Mouse (Mus musculus) megakaryocyte, embryonic 14.5 days (primary cell): ENCODE results near the gene Mss51. TPM values are rescaled to one million over a fixed set of nuclear protein-coding genes. Genes with fewer than 3 reads are reported as not detected.

ENCODE experiments used
- H3K27me3 ChIP-seq: replicated peaks from 2 replicates; pipeline ENCODE3; 2012; ENCODE audit warnings: inconsistent platforms
- H3K36me3 ChIP-seq: replicated peaks from 2 replicates; pipeline ENCODE3; 2012; ENCODE audit warnings: low read length, inconsistent platforms, mixed read lengths
- H3K4me1 ChIP-seq: 2 replicates; pipeline ENCODE4 v1.6.1; 2012; ENCODE audit warnings: inconsistent platforms
- H3K4me3 ChIP-seq: replicated peaks from 2 replicates; pipeline ENCODE3; 2012; ENCODE audit warnings: moderate library complexity, mild to moderate bottlenecking, inconsistent platforms
- H3K9me3 ChIP-seq: 2 replicates; pipeline ENCODE4 v1.6.1; 2012; ENCODE audit warnings: inconsistent platforms
- FLI1 ChIP-seq: IDR thresholded peaks from 2 replicates; pipeline ENCODE4 v1.6.1; 2012; ENCODE audit warnings: low read length, inconsistent platforms, mixed read lengths
- GATA1 ChIP-seq: IDR thresholded peaks from 3 replicates; pipeline ENCODE4 v1.6.1; 2012; ENCODE audit warnings: mixed read lengths, low read length, inconsistent platforms, borderline replicate concordance
- polyA plus RNA-seq: library from polyadenylated mRNA; stranded (reverse); fragments of >175 nt; gene quantifications from 2 replicates; pipeline ENCODE4 v1.2.3, GENCODE M21; 2012; ENCODE audit warnings: low replicate concordance; ENCODE audit not compliant: insufficient read depth

The Mss51 gene
- polyA plus RNA-seq, 1 experiment, result not detected

DNA sequence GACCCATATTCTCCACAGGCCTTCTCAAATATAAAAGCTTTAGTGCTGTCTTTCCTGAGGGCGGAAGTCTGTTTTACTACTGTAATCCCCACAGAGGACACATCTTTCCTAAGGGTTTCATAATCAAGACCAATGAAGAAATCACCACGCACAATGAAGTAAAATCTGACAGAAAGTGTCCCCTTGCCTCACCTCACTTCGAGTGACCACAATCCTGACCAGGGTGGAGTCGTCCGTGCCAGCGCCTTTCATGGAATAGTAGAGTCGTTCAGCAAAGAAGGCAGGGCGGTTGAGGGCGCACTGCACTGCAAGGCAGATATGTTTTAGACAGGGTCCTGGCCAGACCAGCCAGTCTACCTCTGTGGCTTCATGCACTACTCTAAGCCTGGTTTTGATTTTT, 38.3 kb downstream of the Mss51 start:
- H3K36me3 ChIP-seq, result peaks cover 95% of the 10 kb centered on the region
- TF ChIP-seq GATA1 (no peak), FLI1 (no peak)

DNA sequence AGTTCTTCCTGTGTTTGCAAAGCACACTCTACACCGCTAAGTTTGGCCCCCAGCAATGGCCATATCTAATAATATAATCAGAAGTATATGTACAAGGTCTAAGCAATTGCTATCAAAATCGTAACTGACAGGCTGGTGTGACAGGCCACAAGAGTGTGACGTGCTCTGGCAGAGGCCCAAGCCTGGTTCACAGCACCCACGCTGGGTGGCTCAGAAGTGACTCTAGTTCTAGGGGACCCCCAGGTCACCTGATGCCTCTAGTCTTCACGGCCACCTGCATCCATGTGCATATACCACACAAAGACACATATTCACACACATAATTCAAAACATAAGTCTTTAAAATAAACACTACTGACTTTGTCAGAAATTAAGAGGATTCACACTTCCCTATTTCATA, 43.8 kb downstream of the Mss51 start:
- H3K36me3 ChIP-seq, result peaks cover 41% of the 10 kb centered on the region
- H3K4me3 ChIP-seq, result no peak overlapping the region
- TF ChIP-seq FLI1 (no peak), GATA1 (no peak)
- H3K27me3 ChIP-seq, result no peaks in the 10 kb centered on the region
- peaks cover 20% of the 10 kb centered on the region for H3K4me1 ChIP-seq
- no peaks in the 10 kb centered on the region for H3K9me3 ChIP-seq

More for the DNA sequence above, 38.3 kb downstream of the Mss51 start:
- no peak overlapping the region for H3K4me3 ChIP-seq
- no peaks in the 10 kb centered on the region for H3K27me3 ChIP-seq
- H3K4me1 ChIP-seq, result peaks cover 5% of the 10 kb centered on the region
- no peaks in the 10 kb centered on the region for H3K9me3 ChIP-seq

DNA sequence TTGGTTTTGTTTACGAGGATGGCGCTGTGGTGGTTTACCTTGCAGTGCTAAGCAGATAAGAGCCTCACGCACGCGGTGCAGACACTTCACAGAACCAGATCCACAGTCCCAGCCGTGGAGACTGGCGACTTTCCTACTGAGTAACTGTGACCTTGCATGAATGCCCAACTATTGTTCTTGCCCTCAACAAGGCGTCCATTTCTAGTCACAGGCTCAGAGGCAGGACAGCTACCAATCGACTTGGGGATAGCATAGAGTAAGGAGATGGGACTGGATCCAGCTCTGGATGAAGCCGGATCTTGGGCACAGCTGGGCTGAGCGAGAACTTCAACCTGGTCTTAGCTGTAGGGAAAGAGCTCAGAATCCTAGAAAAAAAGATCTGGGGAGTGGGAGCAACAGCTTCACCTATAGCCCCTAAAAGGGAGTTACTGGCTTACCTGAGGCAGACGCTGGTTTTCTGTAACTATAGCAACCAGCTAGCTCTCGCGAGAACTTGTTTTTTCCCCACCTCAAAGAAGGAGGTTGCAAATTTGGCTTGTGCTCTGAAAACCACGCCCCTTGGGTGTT, 44.9 kb downstream of the Mss51 start, which contains the start of gene Cfap70:
Cfap70 (minus strand) TSS at position 462 of the 567 bp plus-strand sequence.
- H3K4me3 ChIP-seq, result peak within 1 kb of the TSS; percentile 88

DNA sequence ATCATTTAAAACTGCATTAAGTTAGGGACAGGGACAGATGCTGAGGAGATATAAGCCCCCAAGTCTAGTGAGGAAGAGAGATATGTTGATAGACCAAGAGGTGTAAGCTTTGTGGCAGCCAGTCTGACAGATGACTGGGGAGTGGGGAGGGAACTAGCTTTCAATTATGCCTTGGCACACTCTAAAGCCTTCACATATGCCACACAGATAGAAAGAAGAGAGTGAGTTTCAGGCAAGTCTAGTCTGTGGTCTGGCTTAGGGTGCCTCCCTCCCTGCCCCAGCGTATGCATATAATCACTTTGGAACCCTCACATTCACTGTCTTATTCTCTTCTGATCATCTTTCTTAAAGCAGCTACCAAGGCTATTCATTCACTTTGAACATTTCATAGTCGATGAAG, 45.4 kb downstream of the Mss51 start:
- no peak for TF ChIP-seq FLI1
- TF ChIP-seq GATA1, result no peak
- Histone ChIP-seq H3K27me3 (no peaks in the 10 kb centered on the region), H3K36me3 (peaks cover 25% of the 10 kb centered on the region), H3K9me3 (peaks cover 2% of the 10 kb centered on the region; the same call in 1 of the 2 replicates), H3K4me1 (peaks cover 20% of the 10 kb centered on the region), H3K4me3 (peak overlapping the region; percentile 88)

More for the DNA sequence above, 44.9 kb downstream of the Mss51 start, which contains the start of gene Cfap70:
- TF ChIP-seq FLI1, result no peak
- TF ChIP-seq GATA1, result no peak
- Histone ChIP-seq H3K9me3 (no peaks in the 10 kb centered on the region), H3K27me3 (no peaks in the 10 kb centered on the region), H3K4me1 (peaks cover 20% of the 10 kb centered on the region), H3K36me3 (peaks cover 31% of the 10 kb centered on the region)

DNA sequence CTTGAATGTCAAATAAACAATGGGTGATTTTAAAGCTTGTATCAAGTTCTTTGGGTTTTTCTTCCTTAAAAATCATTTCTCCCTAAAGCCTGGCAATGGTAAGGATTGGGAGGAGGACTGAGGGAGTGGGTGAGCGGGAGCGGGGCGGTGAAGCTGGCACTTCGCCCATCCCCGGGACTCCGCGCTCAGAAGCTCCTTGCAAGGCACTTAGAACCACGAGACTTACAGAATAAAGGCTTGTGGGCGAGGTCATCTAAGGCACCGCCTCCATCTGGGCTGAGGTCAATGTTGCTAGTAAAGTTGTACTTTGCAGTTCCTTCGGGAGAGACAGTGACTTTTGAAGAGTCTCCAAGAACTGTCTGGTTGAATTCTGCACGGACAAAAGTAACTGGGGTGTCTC, 49.5 kb downstream of the Mss51 start:
- H3K27me3 ChIP-seq, result no peaks in the 10 kb centered on the region
- peaks cover 17% of the 10 kb centered on the region for H3K9me3 ChIP-seq
- no peak for TF ChIP-seq GATA1
- no peak for TF ChIP-seq FLI1
- no peak overlapping the region for H3K4me3 ChIP-seq
- no peaks in the 10 kb centered on the region for H3K36me3 ChIP-seq
- peaks cover 15% of the 10 kb centered on the region for H3K4me1 ChIP-seq

DNA sequence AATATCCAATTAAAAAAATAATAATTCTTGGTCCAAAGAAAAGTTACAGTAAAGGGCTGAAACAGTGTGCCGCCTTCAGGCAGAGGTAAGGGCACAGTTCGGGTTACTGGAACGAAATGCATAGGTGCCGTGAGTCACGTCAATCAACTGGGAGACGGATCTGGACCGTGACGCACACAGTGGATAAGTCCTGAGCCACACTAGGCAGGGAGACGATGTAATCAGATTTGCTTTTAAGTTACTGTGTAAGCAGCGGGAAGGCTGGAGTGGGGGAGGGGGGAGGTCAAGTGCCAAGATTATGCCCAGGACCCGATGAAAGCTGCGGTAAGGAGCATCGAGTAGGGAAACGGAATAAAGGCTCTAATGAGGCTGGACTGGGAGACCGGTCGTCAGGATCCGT, 54.4 kb downstream of the Mss51 start:
- peaks cover 2% of the 10 kb centered on the region for H3K27me3 ChIP-seq
- TF ChIP-seq FLI1 (no peak), GATA1 (no peak)
- peaks cover 1% of the 10 kb centered on the region; the same call in 1 of the 2 replicates for H3K4me1 ChIP-seq
- no peak overlapping the region for H3K4me3 ChIP-seq
- H3K36me3 ChIP-seq, result no peaks in the 10 kb centered on the region
- H3K9me3 ChIP-seq, result peaks cover 17% of the 10 kb centered on the region

DNA sequence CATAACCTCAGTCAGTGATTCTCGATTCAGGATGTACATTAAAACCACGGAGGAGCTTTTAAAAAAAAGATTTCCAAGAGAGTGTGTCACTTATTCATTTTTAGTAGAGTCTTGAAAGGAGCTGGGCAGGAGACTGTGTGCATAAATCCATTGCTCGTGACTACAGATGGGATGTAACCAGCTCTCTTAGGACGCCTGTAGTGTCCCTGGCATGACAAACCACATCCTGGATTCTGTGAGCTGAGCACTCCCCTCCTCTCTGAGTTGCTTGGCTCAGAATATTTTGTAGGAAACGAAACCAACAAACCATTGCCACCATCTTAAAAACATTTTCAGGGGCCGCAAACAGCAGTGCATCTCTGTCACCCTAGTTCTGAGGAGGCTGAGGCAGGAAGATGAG, 59.7 kb downstream of the Mss51 start:
- TF ChIP-seq FLI1 (no peak), GATA1 (no peak)
- Histone ChIP-seq H3K4me1 (peaks cover 7% of the 10 kb centered on the region), H3K36me3 (no peaks in the 10 kb centered on the region), H3K4me3 (peak overlapping the region; percentile 28), H3K27me3 (peaks cover 7% of the 10 kb centered on the region), H3K9me3 (peaks cover 6% of the 10 kb centered on the region)

Other genes starting within 250 kb of the Mss51 start
- gene Kcnk16, start 227.7 kb downstream of the Mss51 start, polyA plus RNA-seq, result not detected in 2 replicates
- gene Nudt13, start 202.2 kb downstream of the Mss51 start, polyA plus RNA-seq, result 1.4 and 2.6 TPM in 2 replicates
- gene Ecd, start 148.8 kb downstream of the Mss51 start, polyA plus RNA-seq, result 1.1 and 13.8 TPM in 2 replicates
- 13.7 and 15.8 TPM in 2 replicates for gene Fam149b, start 148.7 kb downstream of the Mss51 start, polyA plus RNA-seq
- 34.4 and 53.3 TPM in 2 replicates for gene Dnajc9, start 108.0 kb downstream of the Mss51 start, polyA plus RNA-seq
- gene Mrps16, start 103.3 kb downstream of the Mss51 start, polyA plus RNA-seq, result 17.7 and 18.6 TPM in 2 replicates
- gene Cfap70, start 44.7 kb downstream of the Mss51 start, polyA plus RNA-seq, result not detected in 2 replicates
- 37.0 and 167 TPM in 2 replicates for gene Anxa7, start 16.8 kb downstream of the Mss51 start, polyA plus RNA-seq
- gene Ppp3cb, start 49.7 kb upstream of the Mss51 start, polyA plus RNA-seq, result 1.00 and 1.6 TPM in 2 replicates
- 1.5 TPM in 1 of 2 replicates, not detected in the other for gene Usp54, start 144.2 kb upstream of the Mss51 start, polyA plus RNA-seq
- gene Myoz1, start 159.6 kb upstream of the Mss51 start, polyA plus RNA-seq, result not detected in 2 replicates
- gene Synpo2l, start 171.5 kb upstream of the Mss51 start, polyA plus RNA-seq, result 0.23 and 0.74 TPM in 2 replicates
- 49.1 and 52.5 TPM in 2 replicates for gene Sec24c, start 177.4 kb upstream of the Mss51 start, polyA plus RNA-seq
- gene Fut11, start 198.1 kb upstream of the Mss51 start, polyA plus RNA-seq, result 8.5 and 13.9 TPM in 2 replicates
- gene Chchd1, start 206.1 kb upstream of the Mss51 start, polyA plus RNA-seq, result 4.5 and 7.2 TPM in 2 replicates
- gene Zswim8, start 210.7 kb upstream of the Mss51 start, polyA plus RNA-seq, result 73.4 and 150 TPM in 2 replicates
- gene Ndst2, start 237.7 kb upstream of the Mss51 start, polyA plus RNA-seq, result 4.0 and 4.1 TPM in 2 replicates